Comparison of ENCODE assay signal across 8 mouse cellular contexts in the genomic region with DNA sequence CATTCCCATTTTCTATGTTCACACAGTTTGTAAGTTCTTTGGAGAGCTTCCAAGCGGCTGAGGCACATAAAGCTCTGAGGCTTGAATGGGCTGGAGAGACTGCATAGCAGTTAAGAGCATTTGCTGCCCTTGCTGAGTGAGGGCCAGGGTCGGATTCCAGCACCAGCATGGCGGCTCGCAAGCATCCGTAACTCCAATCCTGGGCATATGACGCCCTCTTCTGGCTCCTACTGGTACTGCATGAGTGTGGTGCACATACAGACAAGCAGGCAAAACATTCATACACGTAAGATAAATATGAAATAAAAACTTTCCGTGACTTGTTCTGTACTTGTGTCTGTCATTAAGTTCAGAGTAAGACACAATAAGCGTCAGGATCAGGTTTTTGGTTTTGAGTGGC. TPM values are rescaled to one million over a fixed set of nuclear protein-coding genes. Genes with fewer than 3 reads are reported as not detected.
DNase-seq lines count a peak whose midpoint lies in the region; ATAC-seq and TF ChIP-seq lines count a peak whose summit lies in the region.

No protein-coding gene starts in this region.

- TF ChIP-seq CTCF in heart, postnatal 0 days (IDR thresholded peaks at IDR 0.05; ENCODE audit: low read depth) = peak; percentile 46

- H3K9me3 ChIP-seq in heart, postnatal 0 days (replicated peaks; ENCODE audit: control insufficient read depth, low read length) = no peaks in the 10 kb centered on the region
- H3K9me3 ChIP-seq in liver, embryonic 13.5 days (replicated peaks) = no peaks in the 10 kb centered on the region
- no peaks in the 10 kb centered on the region for H3K9me3 ChIP-seq in forebrain, embryonic 14.5 days (replicated peaks; ENCODE audit: control insufficient read depth, low read length)

- H3K4me1 ChIP-seq in heart, postnatal 0 days (ENCODE audit: control insufficient read depth, insufficient read depth) = no peaks in the 10 kb centered on the region
- H3K4me1 ChIP-seq in liver, embryonic 13.5 days (replicated peaks) = peaks cover 44% of the 10 kb centered on the region
- no peaks in the 10 kb centered on the region for H3K4me1 ChIP-seq in forebrain, embryonic 14.5 days (ENCODE audit: control insufficient read depth, insufficient read depth, low read length)

- H3K4me3 ChIP-seq in heart, postnatal 0 days (ENCODE audit: low read depth, low read length) = no peak overlapping the region
- no peak overlapping the region for H3K4me3 ChIP-seq in liver, embryonic 13.5 days (replicated peaks)
- H3K4me3 ChIP-seq in forebrain, embryonic 14.5 days (ENCODE audit: low read depth, low read length) = no peak overlapping the region

- no peaks in the 10 kb centered on the region for H3K36me3 ChIP-seq in heart, postnatal 0 days (replicated peaks; ENCODE audit: control insufficient read depth, insufficient read depth, low read length)
- no peaks in the 10 kb centered on the region for H3K36me3 ChIP-seq in liver, embryonic 13.5 days
- H3K36me3 ChIP-seq in forebrain, embryonic 14.5 days (ENCODE audit: control insufficient read depth, insufficient read depth, low read length) = no peaks in the 10 kb centered on the region

- 58% methylated on average over 9 of the region's 9 CpGs for WGBS in heart, postnatal 0 days
- 54% methylated on average over 9 of the region's 9 CpGs for WGBS in liver, embryonic 13.5 days (ENCODE audit: insufficient replicate concordance)
- 59% methylated on average over 9 of the region's 9 CpGs for WGBS in forebrain, embryonic 14.5 days

- DNase-seq in cerebellum, postnatal 14 days = peak; percentile 34 to 70
- DNase-seq in cerebellum, adult 9-11 months = no peak
- DNase-seq in thymus, postnatal 0 days (ENCODE audit: low spot score) = peak; percentile 11
- DNase-seq in thymus, postnatal 36 days = no peak
- no peak for DNase-seq in heart, postnatal 0 days (ENCODE audit: low spot score)
- no peak for DNase-seq in liver, embryonic 13.5 days
- peak; percentile 84 for DNase-seq in testis, postnatal 14 days (ENCODE audit: low spot score)
- no peak for DNase-seq in forebrain, embryonic 14.5 days (ENCODE audit: low spot score)

- no peaks in the 10 kb centered on the region for H3K27me3 ChIP-seq in heart, postnatal 0 days (ENCODE audit: control insufficient read depth, insufficient read depth, low read length)
- H3K27me3 ChIP-seq in liver, embryonic 13.5 days = no peaks in the 10 kb centered on the region
- no peaks in the 10 kb centered on the region for H3K27me3 ChIP-seq in forebrain, embryonic 14.5 days (replicated peaks; ENCODE audit: control insufficient read depth, insufficient read depth, low read length)

- H3K9ac ChIP-seq in heart, postnatal 0 days (replicated peaks; ENCODE audit: low read depth, low read length) = no peak overlapping the region
- H3K9ac ChIP-seq in liver, embryonic 13.5 days = no peak overlapping the region
- no peak overlapping the region for H3K9ac ChIP-seq in forebrain, embryonic 14.5 days (ENCODE audit: low read length)

- H3K4me2 ChIP-seq in heart, postnatal 0 days (ENCODE audit: low read depth, low read length) = no peak overlapping the region
- no peak overlapping the region for H3K4me2 ChIP-seq in liver, embryonic 13.5 days
- H3K4me2 ChIP-seq in forebrain, embryonic 14.5 days (ENCODE audit: low read length) = no peak overlapping the region

- TF ChIP-seq EP300 in heart, postnatal 0 days (IDR thresholded peaks at IDR 0.05; ENCODE audit: low read depth) = no peak

- ATAC-seq in heart, postnatal 0 days (ENCODE audit: insufficient read depth, low read depth) = no peak
- ATAC-seq in liver, embryonic 13.5 days (ENCODE audit: low read depth) = no peak
- ATAC-seq in forebrain, embryonic 14.5 days = no peak

- H3K27ac ChIP-seq in heart, postnatal 0 days (ENCODE audit: low read depth) = no peak overlapping the region
- 0 out of 2 replicates have a peak overlapping the region, but pooled peaks have one; percentile 9 for H3K27ac ChIP-seq in liver, embryonic 13.5 days
- no peak overlapping the region for H3K27ac ChIP-seq in forebrain, embryonic 14.5 days (ENCODE audit: low read depth, low read length)

RNA-seq across cellular contexts. Expression of gene Tnfsfm13, which starts 19.6 kb away (rescaled TPM):
- 1.5 and 2.1 TPM in 2 replicates for polyA plus RNA-seq in thymus, postnatal 0 days (2015; fragmentation: Nextera tagmentation; extraction: Ambion mirVana)
- total RNA-seq in heart, postnatal 0 days (2014; rRNA removed; ENCODE audit: low replicate concordance) = 0.65 and 1.8 TPM in 2 replicates
- 2.8 and 3.0 TPM in 2 replicates for polyA plus RNA-seq in heart, postnatal 0 days (2015; fragmentation: Nextera tagmentation; extraction: Ambion mirVana)
- polyA plus RNA-seq in liver, embryonic 13.5 days (2015; fragmentation: Nextera tagmentation; extraction: Ambion mirVana) = 1.1 and 1.4 TPM in 2 replicates
- 1.5 and 1.6 TPM in 2 replicates for polyA plus RNA-seq in forebrain, embryonic 14.5 days (2014; fragmentation: Nextera tagmentation; extraction: Ambion mirVana)

RNA-seq across cellular contexts. Expression of gene Tnfsf12, which starts 19.8 kb away (rescaled TPM):
- 2.6 and 2.7 TPM in 2 replicates for polyA plus RNA-seq in thymus, postnatal 0 days (2015; fragmentation: Nextera tagmentation; extraction: Ambion mirVana)
- 8.5 and 9.3 TPM in 2 replicates for total RNA-seq in heart, postnatal 0 days (2014; rRNA removed; ENCODE audit: low replicate concordance)
- polyA plus RNA-seq in heart, postnatal 0 days (2015; fragmentation: Nextera tagmentation; extraction: Ambion mirVana) = 5.3 and 5.5 TPM in 2 replicates
- polyA plus RNA-seq in liver, embryonic 13.5 days (2015; fragmentation: Nextera tagmentation; extraction: Ambion mirVana) = 2.1 and 2.6 TPM in 2 replicates
- 2.2 and 2.7 TPM in 2 replicates for polyA plus RNA-seq in forebrain, embryonic 14.5 days (2014; fragmentation: Nextera tagmentation; extraction: Ambion mirVana)

RNA-seq across cellular contexts. Expression of gene Tnfsf13, which starts 29.9 kb away (rescaled TPM):
- 0.31 and 0.49 TPM in 2 replicates for polyA plus RNA-seq in thymus, postnatal 0 days (2015; fragmentation: Nextera tagmentation; extraction: Ambion mirVana)
- total RNA-seq in heart, postnatal 0 days (2014; rRNA removed; ENCODE audit: low replicate concordance) = 0.81 TPM in 1 of 2 replicates, not detected in the other
- polyA plus RNA-seq in heart, postnatal 0 days (2015; fragmentation: Nextera tagmentation; extraction: Ambion mirVana) = 0.57 and 0.89 TPM in 2 replicates
- 0.10 TPM in 1 of 2 replicates, not detected in the other for polyA plus RNA-seq in liver, embryonic 13.5 days (2015; fragmentation: Nextera tagmentation; extraction: Ambion mirVana)
- polyA plus RNA-seq in forebrain, embryonic 14.5 days (2014; fragmentation: Nextera tagmentation; extraction: Ambion mirVana) = 0.53 TPM in 1 of 2 replicates, not detected in the other

RNA-seq across cellular contexts. Expression of gene Senp3, which starts 33.6 kb away (rescaled TPM):
- 60.2 and 69.1 TPM in 2 replicates for polyA plus RNA-seq in thymus, postnatal 0 days (2015; fragmentation: Nextera tagmentation; extraction: Ambion mirVana)
- 39.7 and 92.3 TPM in 2 replicates for total RNA-seq in heart, postnatal 0 days (2014; rRNA removed; ENCODE audit: low replicate concordance)
- 27.4 and 32.6 TPM in 2 replicates for polyA plus RNA-seq in heart, postnatal 0 days (2015; fragmentation: Nextera tagmentation; extraction: Ambion mirVana)
- 37.3 and 38.6 TPM in 2 replicates for polyA plus RNA-seq in liver, embryonic 13.5 days (2015; fragmentation: Nextera tagmentation; extraction: Ambion mirVana)
- 81.8 and 88.2 TPM in 2 replicates for polyA plus RNA-seq in forebrain, embryonic 14.5 days (2014; fragmentation: Nextera tagmentation; extraction: Ambion mirVana)

RNA-seq across cellular contexts. Expression of gene Polr2a, which starts 43.0 kb away (rescaled TPM):
- polyA plus RNA-seq in thymus, postnatal 0 days (2015; fragmentation: Nextera tagmentation; extraction: Ambion mirVana) = 20.6 and 22.4 TPM in 2 replicates
- total RNA-seq in heart, postnatal 0 days (2014; rRNA removed; ENCODE audit: low replicate concordance) = 13.4 and 15.6 TPM in 2 replicates
- polyA plus RNA-seq in heart, postnatal 0 days (2015; fragmentation: Nextera tagmentation; extraction: Ambion mirVana) = 6.2 and 6.6 TPM in 2 replicates
- polyA plus RNA-seq in liver, embryonic 13.5 days (2015; fragmentation: Nextera tagmentation; extraction: Ambion mirVana) = 9.6 and 10.8 TPM in 2 replicates
- polyA plus RNA-seq in forebrain, embryonic 14.5 days (2014; fragmentation: Nextera tagmentation; extraction: Ambion mirVana) = 21.1 and 21.3 TPM in 2 replicates

Comparison
In these comparisons a context has a peak if more than half of its experiments do, and no peak if none do; other contexts are left out.
1. DNase-seq: peak in cerebellum, postnatal 14 days (2 of 2), thymus, postnatal 0 days (single experiment) and testis, postnatal 14 days (single experiment); none in cerebellum, adult 9-11 months (single experiment), thymus, postnatal 36 days (0 of 2), heart, postnatal 0 days (single experiment), liver, embryonic 13.5 days (single experiment) and forebrain, embryonic 14.5 days (single experiment).